Mouse (Mus musculus) intestine, postnatal 0 days (tissue): Measurements from ENCODE around the gene Msrb3. TPM values are rescaled to one million over a fixed set of nuclear protein-coding genes. Genes with fewer than 3 reads are reported as not detected.

Experiments
- ATAC-seq: fragments of 200-750 bp; cut with Nextera tagmentation; 2 replicates; pipeline ENCODE4 v1.8.0; 2017; ENCODE audit warnings: mild to moderate bottlenecking, moderate TSS enrichment, moderate library complexity
- H3K27ac ChIP-seq: fragments of 300-500 bp; sonication (generic); 2 replicates; pipeline ENCODE4 v1.5.1; 2014; ENCODE audit warnings: mild to moderate bottlenecking, low read depth, low read length, moderate library complexity
- H3K27me3 ChIP-seq: fragments of 300-500 bp; sonication (generic); replicated peaks from 2 replicates; pipeline ENCODE4 v1.6.1; 2014; ENCODE audit warnings: low read length, mixed read lengths; ENCODE audit not compliant: control insufficient read depth, insufficient read depth
- H3K36me3 ChIP-seq: fragments of 300-500 bp; sonication (generic); 2 replicates; pipeline ENCODE4 v1.6.1; 2014; ENCODE audit warnings: mild to moderate bottlenecking, moderate library complexity; ENCODE audit not compliant: control insufficient read depth, insufficient read depth
- H3K4me1 ChIP-seq: fragments of 300-500 bp; sonication (generic); replicated peaks from 2 replicates; pipeline ENCODE4 v1.6.1; 2014; ENCODE audit warnings: antibody characterized with exemption, low read length, mixed read lengths; ENCODE audit not compliant: control insufficient read depth, insufficient read depth
- H3K4me2 ChIP-seq: fragments of 300-500 bp; sonication (generic); replicated peaks from 2 replicates; pipeline ENCODE4 v1.6.1; 2014; ENCODE audit warnings: low read depth, mild to moderate bottlenecking, moderate library complexity
- H3K4me3 ChIP-seq: fragments of 300-500 bp; sonication (generic); 2 replicates; pipeline ENCODE4 v1.5.1; 2014; ENCODE audit warnings: low read depth, low read length
- H3K9ac ChIP-seq: fragments of 300-500 bp; sonication (generic); 2 replicates; pipeline ENCODE4 v1.6.1; 2014; ENCODE audit warnings: mild to moderate bottlenecking, low read depth, low read length
- H3K9me3 ChIP-seq: fragments of 300-500 bp; sonication (generic); 2 replicates; pipeline ENCODE4 v1.6.1; 2016; ENCODE audit warnings: mixed run types; ENCODE audit not compliant: control insufficient read depth
- CTCF ChIP-seq: sonication (generic); IDR thresholded peaks from 2 replicates; pipeline ENCODE4 v1.5.1; 2016; ENCODE audit warnings: low read depth, mild to moderate bottlenecking, control low read depth, antibody characterized with exemption, moderate library complexity
- WGBS: fragments of 180-500 bp; shearing (Covaris S2); extraction: QIAGEN DNeasy Blood & Tissue Kit; methylation state at CpG from one replicate; pipeline ENCODE4 v1.1.7; 2014; 5-methylcytosine and 5-hydroxymethylcytosine counted together
- polyA plus RNA-seq: library from polyadenylated mRNA; unstranded; fragments of >200 nt; fragmentation: Nextera tagmentation; extraction: Ambion mirVana; gene quantifications from 2 replicates; pipeline ENCODE4 v1.2.1, GENCODE M21; 2015

Gene Msrb3
- polyA plus RNA-seq, 1 experiment from 2014 or later = 17.2 TPM

GRCm38 (mm10) chr10:120914948-120915631 lies 16.2 kb upstream of the Msrb3 start:
- Histone ChIP-seq H3K27me3 (no peaks in the 10 kb centered on the region), H3K4me2 (no peak overlapping the region), H3K4me1 (no peaks in the 10 kb centered on the region), H3K27ac (no peak overlapping the region), H3K9ac (no peak overlapping the region), H3K4me3 (no peak overlapping the region), H3K36me3 (no peaks in the 10 kb centered on the region), H3K9me3 (no peaks in the 10 kb centered on the region)
- 56% methylated on average over 15 of the region's 15 CpGs for WGBS
- TF ChIP-seq CTCF = no peak
- no peak for ATAC-seq

DNA sequence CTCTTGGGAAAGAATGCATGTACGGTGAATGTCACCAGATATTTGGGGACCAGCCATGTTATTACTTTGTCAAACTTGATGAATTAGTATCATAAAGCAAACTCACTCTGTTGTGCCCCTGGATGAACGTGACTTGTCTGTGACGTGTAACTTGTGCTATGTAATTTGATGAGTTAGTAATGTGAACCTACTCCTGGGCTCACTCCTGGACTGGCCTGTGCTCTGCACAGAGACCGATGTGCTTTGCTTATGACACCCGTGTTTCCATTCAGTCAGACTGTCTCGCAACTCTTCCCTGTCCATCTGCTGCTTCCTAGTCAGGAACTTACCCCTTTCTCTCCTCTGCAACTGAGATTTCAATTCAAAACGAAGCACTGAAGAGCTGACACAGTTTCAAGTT lies 15.4 kb upstream of the Msrb3 start:
- no peak overlapping the region for H3K4me3 ChIP-seq
- no peaks in the 10 kb centered on the region for H3K4me1 ChIP-seq
- H3K9me3 ChIP-seq = no peaks in the 10 kb centered on the region
- no peak for TF ChIP-seq CTCF
- H3K9ac ChIP-seq = no peak overlapping the region
- H3K36me3 ChIP-seq = no peaks in the 10 kb centered on the region
- ATAC-seq = no peak
- no peak overlapping the region for H3K27ac ChIP-seq
- no peak overlapping the region for H3K4me2 ChIP-seq
- WGBS = 69% methylated on average over 7 of the region's 7 CpGs
- no peaks in the 10 kb centered on the region for H3K27me3 ChIP-seq

GRCm38 (mm10) chr10:120913796-120914195 lies 14.9 kb upstream of the Msrb3 start:
- no peaks in the 10 kb centered on the region for H3K9me3 ChIP-seq
- TF ChIP-seq CTCF = no peak
- no peak overlapping the region for H3K27ac ChIP-seq
- no peaks in the 10 kb centered on the region for H3K27me3 ChIP-seq
- H3K4me3 ChIP-seq = no peak overlapping the region
- no peak overlapping the region for H3K4me2 ChIP-seq
- no peak overlapping the region for H3K9ac ChIP-seq
- H3K4me1 ChIP-seq = no peaks in the 10 kb centered on the region
- no peaks in the 10 kb centered on the region for H3K36me3 ChIP-seq
- 75% methylated on average over 7 of the region's 7 CpGs for WGBS
- no peak for ATAC-seq

DNA sequence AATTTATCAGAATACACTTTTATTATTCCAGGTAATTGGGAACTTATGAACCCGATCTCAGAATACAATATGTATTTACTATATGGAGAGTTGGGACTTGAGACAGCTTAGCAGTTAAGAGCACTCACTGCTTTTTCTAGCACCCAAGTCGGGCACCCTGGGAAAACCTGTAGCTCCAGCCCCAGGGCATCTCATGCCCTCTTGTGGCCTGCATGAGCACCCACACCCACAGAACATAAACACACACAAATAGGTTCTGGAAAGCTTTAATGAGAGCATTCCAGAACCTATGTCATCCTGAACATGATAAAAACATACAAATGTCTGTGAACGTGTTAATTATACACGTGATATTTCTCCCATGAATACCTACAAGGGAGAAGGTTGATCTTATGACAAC lies 13.1 kb upstream of the Msrb3 start:
- no peaks in the 10 kb centered on the region for H3K4me1 ChIP-seq
- no peak for ATAC-seq
- TF ChIP-seq CTCF = peak; percentile 53
- H3K9ac ChIP-seq = no peak overlapping the region
- H3K27me3 ChIP-seq = no peaks in the 10 kb centered on the region
- no peak overlapping the region for H3K27ac ChIP-seq
- no peak overlapping the region for H3K4me2 ChIP-seq
- no peaks in the 10 kb centered on the region for H3K9me3 ChIP-seq
- H3K36me3 ChIP-seq = no peaks in the 10 kb centered on the region
- H3K4me3 ChIP-seq = no peak overlapping the region
- WGBS = 79% methylated on average over 4 of the region's 4 CpGs

DNA sequence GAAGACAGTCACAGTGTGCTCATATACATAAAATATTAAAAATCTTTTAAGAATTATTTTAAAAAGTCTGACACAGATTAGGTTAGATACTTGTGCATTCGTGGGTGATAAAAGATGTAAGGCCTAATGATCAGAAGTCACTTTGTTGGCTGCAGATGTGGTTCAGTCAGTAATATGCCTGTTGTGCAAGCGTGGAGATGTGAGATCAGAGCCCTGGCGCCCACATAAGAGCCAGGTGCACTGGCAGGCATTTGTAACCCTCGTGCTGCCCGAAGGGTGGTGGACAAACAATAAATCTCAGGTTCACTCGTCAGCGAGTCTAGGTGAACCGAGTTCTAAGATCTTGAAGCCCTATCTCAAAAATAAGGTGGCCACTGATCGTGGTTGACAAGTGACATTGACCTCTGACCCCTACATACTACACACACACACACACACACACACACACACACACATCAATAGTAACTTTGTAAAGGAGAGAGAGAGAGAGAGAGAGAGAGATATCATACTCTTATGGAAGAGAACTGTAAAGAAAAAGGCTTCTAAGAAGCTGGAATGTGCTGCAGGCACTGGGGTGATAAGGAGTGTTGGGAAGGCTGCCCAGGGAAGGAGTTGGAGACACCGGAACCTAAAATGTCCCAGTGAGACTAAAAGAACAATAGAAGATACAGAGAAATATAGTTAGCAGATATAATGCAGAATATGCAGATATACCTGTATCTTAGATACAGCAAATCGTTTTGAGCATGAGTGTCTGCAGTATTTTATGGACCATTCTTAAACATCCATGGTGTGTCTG lies 10.1 kb upstream of the Msrb3 start:
- Histone ChIP-seq H3K36me3 (no peaks in the 10 kb centered on the region), H3K4me1 (no peaks in the 10 kb centered on the region), H3K27me3 (no peaks in the 10 kb centered on the region), H3K4me3 (no peak overlapping the region), H3K9ac (no peak overlapping the region), H3K27ac (no peak overlapping the region), H3K4me2 (no peak overlapping the region), H3K9me3 (no peaks in the 10 kb centered on the region)
- 86% methylated on average over 11 of the region's 11 CpGs for WGBS
- no peak for ATAC-seq
- no peak for TF ChIP-seq CTCF

DNA sequence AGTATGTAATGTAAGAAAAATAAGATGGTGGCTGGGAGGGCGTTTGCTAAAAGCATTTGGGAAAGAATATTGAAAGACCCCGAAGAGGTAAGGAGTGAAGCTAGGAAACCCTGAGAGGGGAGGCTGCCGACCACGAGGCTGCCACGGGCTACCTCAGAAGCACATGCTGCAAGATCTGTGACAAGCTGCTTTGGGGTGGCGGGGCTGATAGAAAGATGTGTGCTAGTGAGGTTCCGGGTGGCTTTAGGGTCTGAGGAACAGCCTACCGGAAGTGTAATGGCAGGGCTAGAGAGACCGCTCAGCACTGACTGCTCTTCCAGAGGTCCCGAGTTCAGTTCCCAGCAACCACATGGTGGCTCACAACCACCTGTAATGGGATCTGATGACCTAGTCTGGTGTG lies 5.8 kb upstream of the Msrb3 start:
- no peaks in the 10 kb centered on the region for H3K9me3 ChIP-seq
- 95% methylated on average over 10 of the region's 10 CpGs for WGBS
- ATAC-seq = no peak

More for the DNA sequence above, 5.8 kb upstream of the Msrb3 start:
- no peak for TF ChIP-seq CTCF
- H3K4me1 ChIP-seq = no peaks in the 10 kb centered on the region
- H3K9ac ChIP-seq = no peak overlapping the region
- no peak overlapping the region for H3K4me2 ChIP-seq
- no peaks in the 10 kb centered on the region for H3K36me3 ChIP-seq
- H3K27ac ChIP-seq = no peak overlapping the region
- H3K4me3 ChIP-seq = no peak overlapping the region
- H3K27me3 ChIP-seq = no peaks in the 10 kb centered on the region
